In the genomic region with DNA sequence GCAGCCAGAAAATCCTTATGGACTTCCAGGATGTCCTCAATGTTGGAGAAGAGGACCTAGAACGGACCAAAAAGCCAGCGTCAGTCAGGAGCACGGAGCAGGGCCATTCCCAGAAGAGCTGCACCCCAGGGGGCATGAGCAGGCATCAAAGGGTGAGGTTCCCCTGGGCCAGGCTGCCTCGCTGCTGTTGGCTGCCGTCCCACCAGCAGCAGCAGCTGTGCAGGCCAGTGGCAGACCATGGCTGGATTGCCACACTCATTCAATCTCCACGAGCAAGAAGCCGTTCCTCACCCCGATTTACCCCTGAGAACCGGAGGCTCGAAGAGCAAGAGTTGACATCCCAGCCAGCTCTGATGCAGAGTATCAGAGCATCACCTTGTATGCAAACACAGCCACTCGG, we compare ENCODE assay signal across 24 mouse cellular contexts.
DNase-seq lines count a peak whose midpoint lies in the region; ATAC-seq lines count a peak whose summit lies in the region.
"Had no signal": no experiment of that assay in that cellular context is flagged by ENCODE, and none has a peak within 500 bp of the region (broad histone marks: within the 10 kb centered on the region; RNA-seq: fewer than 3 reads in every experiment).

No protein-coding gene starts in this region.

- WGBS in forebrain, embryonic 10.5 days: 89% methylated on average over 11 of the region's 11 CpGs
- WGBS in forebrain, embryonic 14.5 days: 75% methylated on average over 11 of the region's 11 CpGs
- 82% methylated on average over 11 of the region's 11 CpGs for WGBS in midbrain, embryonic 10.5 days
- 87% methylated on average over 11 of the region's 11 CpGs for whole genome bisulfite sequencing in midbrain, embryonic 11.5 days

- ATAC-seq in forebrain, embryonic 14.5 days: no peak
- no peak for ATAC-seq in midbrain, embryonic 11.5 days (ENCODE audit: low FRiP score)
- ATAC-seq in granulocyte monocyte progenitor cell, adult 5-6 weeks (replicated peaks; ENCODE audit: poor library complexity, severe bottlenecking): 0 out of 2 replicates have a peak, but pooled peaks have one; percentile 14
- ATAC-seq: forebrain, embryonic 15.5 days; hindbrain, embryonic 16.5 days; inflammation-experienced regulatory T-cells, adult 6 months; Patski had no signal

- no peaks in the 10 kb centered on the region for H3K27me3 ChIP-seq in forebrain, embryonic 10.5 days (ENCODE audit: poor library complexity, severe bottlenecking)
- no peaks in the 10 kb centered on the region for H3K27me3 ChIP-seq in forebrain, embryonic 14.5 days (replicated peaks; ENCODE audit: control insufficient read depth, insufficient read depth, low read length)
- no peaks in the 10 kb centered on the region for H3K27me3 ChIP-seq in midbrain, embryonic 10.5 days (ENCODE audit: low read depth, poor library complexity, severe bottlenecking)
- no peaks in the 10 kb centered on the region for H3K27me3 ChIP-seq in midbrain, embryonic 11.5 days (ENCODE audit: control insufficient read depth, insufficient read depth, low read length)
- H3K27me3 ChIP-seq: CH12.LX; forebrain, embryonic 15.5 days; heart, embryonic 13.5 days; hindbrain, embryonic 12.5 days; Patski had no signal

- H3K36me3 ChIP-seq in forebrain, embryonic 10.5 days (replicated peaks): peaks cover 51% of the 10 kb centered on the region
- H3K36me3 ChIP-seq in forebrain, embryonic 14.5 days (ENCODE audit: control insufficient read depth, insufficient read depth, low read length): peaks cover 13% of the 10 kb centered on the region
- peaks cover 67% of the 10 kb centered on the region for H3K36me3 ChIP-seq in midbrain, embryonic 10.5 days
- H3K36me3 ChIP-seq in midbrain, embryonic 11.5 days (ENCODE audit: control insufficient read depth, insufficient read depth, low read length): peaks cover 2% of the 10 kb centered on the region; the same call in 1 of the 2 replicates
- H3K36me3 ChIP-seq: G1E had no signal

- no peak for DNase-seq in forebrain, embryonic 10.5 days (ENCODE audit: extremely low spot score, low spot score)
- DNase-seq in forebrain, embryonic 14.5 days (ENCODE audit: low spot score): no peak
- DNase-seq in midbrain, embryonic 10.5 days (ENCODE audit: low spot score): no peak
- DNase-seq in midbrain, embryonic 11.5 days (ENCODE audit: low spot score, missing footprints): no peak
- DNase-seq in heart, postnatal 25 days (ENCODE audit: low spot score): no peak
- DNase-seq in yolk sac, embryonic 10.5 days (ENCODE audit: low spot score): no peak
- DNase-seq: adrenal gland, postnatal 14 days; B cell, adult 2 months; cerebellum, adult 18-20 months; cerebellum, adult 9-10 months; cerebellum, postnatal 14 days; gastrocnemius, postnatal 25 days; heart, adult 2 months; heart, postnatal 14 days had no signal

- intact Hi-C loops in heart, postnatal 25 days (cut with DNase I): no loop called here

- H3K9ac ChIP-seq in forebrain, embryonic 14.5 days (ENCODE audit: low read length): no peak overlapping the region
- no peak overlapping the region for H3K9ac ChIP-seq in midbrain, embryonic 11.5 days (ENCODE audit: low read length)
- H3K9ac ChIP-seq: forebrain, embryonic 15.5 days; heart, embryonic 13.5 days; hindbrain, embryonic 12.5 days had no signal

- H3K9me3 ChIP-seq in forebrain, embryonic 10.5 days: peaks cover 5% of the 10 kb centered on the region; the same call in 1 of the 2 replicates
- H3K9me3 ChIP-seq in forebrain, embryonic 14.5 days (replicated peaks; ENCODE audit: control insufficient read depth, low read length): no peaks in the 10 kb centered on the region
- 0 out of 2 replicates have a peak, but pooled peaks cover 9% of the 10 kb centered on the region for H3K9me3 ChIP-seq in midbrain, embryonic 10.5 days (replicated peaks)
- H3K9me3 ChIP-seq in midbrain, embryonic 11.5 days (ENCODE audit: control insufficient read depth, low read length): no peaks in the 10 kb centered on the region
- H3K9me3 ChIP-seq: forebrain, embryonic 15.5 days; G1E; heart, embryonic 10.5 days; heart, embryonic 13.5 days; hindbrain, embryonic 12.5 days had no signal

- peak overlapping the region; percentile 36; the same call in 1 of the 2 replicates for H3K27ac ChIP-seq in forebrain, embryonic 10.5 days
- no peak overlapping the region for H3K27ac ChIP-seq in forebrain, embryonic 14.5 days (ENCODE audit: low read depth, low read length)
- H3K27ac ChIP-seq in midbrain, embryonic 10.5 days (replicated peaks): peak overlapping the region; percentile 38; the same call in 1 of the 2 replicates
- no peak overlapping the region for H3K27ac ChIP-seq in midbrain, embryonic 11.5 days (ENCODE audit: low read depth, low read length)
- H3K27ac ChIP-seq: forebrain, embryonic 15.5 days; heart, adult 2 months; heart, embryonic 10.5 days; heart, embryonic 13.5 days; hindbrain, embryonic 12.5 days had no signal

- H3K4me3 ChIP-seq in forebrain, embryonic 10.5 days: no peak overlapping the region
- no peak overlapping the region for H3K4me3 ChIP-seq in forebrain, embryonic 14.5 days (ENCODE audit: low read depth, low read length)
- H3K4me3 ChIP-seq in midbrain, embryonic 10.5 days: no peak overlapping the region
- no peak overlapping the region for H3K4me3 ChIP-seq in midbrain, embryonic 11.5 days (ENCODE audit: low read depth, low read length)
- H3K4me3 ChIP-seq: forebrain, embryonic 15.5 days; heart, adult 2 months; heart, embryonic 10.5 days; heart, embryonic 13.5 days; hindbrain, embryonic 12.5 days had no signal

- peaks cover 13% of the 10 kb centered on the region for H3K4me1 ChIP-seq in forebrain, embryonic 10.5 days
- H3K4me1 ChIP-seq in forebrain, embryonic 14.5 days (ENCODE audit: control insufficient read depth, insufficient read depth, low read length): no peaks in the 10 kb centered on the region
- peaks cover 29% of the 10 kb centered on the region for H3K4me1 ChIP-seq in midbrain, embryonic 10.5 days
- no peaks in the 10 kb centered on the region for H3K4me1 ChIP-seq in midbrain, embryonic 11.5 days (ENCODE audit: control insufficient read depth, insufficient read depth, low read length)

- H3K4me2 ChIP-seq in forebrain, embryonic 14.5 days (ENCODE audit: low read length): no peak overlapping the region
- H3K4me2 ChIP-seq in midbrain, embryonic 11.5 days: no peak overlapping the region
- H3K4me2 ChIP-seq: forebrain, embryonic 15.5 days; heart, embryonic 13.5 days; hindbrain, embryonic 12.5 days had no signal

Comparison
In these comparisons a context has a peak if more than half of its experiments do, and no peak if none do; other contexts are left out.
1. H3K27ac ChIP-seq: peak in forebrain, embryonic 10.5 days (single experiment) and midbrain, embryonic 10.5 days (single experiment); none in forebrain, embryonic 14.5 days (single experiment) and midbrain, embryonic 11.5 days (single experiment).